ENCODE assay signal across 10 mouse cellular contexts in the genomic region with DNA sequence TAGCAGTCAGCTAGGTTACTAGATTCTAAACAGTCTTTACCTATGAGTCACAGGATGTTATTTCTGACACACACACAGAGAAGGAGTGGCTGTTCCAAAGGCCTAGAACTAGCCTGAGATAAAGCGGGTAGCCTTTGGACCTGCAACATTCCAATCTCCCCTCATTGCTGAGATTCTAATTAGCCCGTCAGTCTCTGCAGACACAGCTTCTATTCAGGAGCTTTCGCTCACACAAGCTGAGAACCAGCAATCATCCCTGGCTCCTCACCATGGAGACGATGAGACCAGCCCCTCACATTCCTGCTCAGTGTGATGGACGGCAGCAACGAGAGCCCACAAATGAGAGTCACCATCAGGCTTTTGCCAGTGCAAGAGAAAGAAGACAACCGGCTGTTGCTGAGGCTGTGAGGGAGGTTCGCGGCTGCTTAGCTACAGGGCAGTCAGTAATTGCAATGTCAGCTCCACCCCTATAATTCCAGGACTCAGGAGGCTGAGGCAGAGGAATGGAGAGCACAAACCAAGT. TPM values are rescaled to one million over a fixed set of nuclear protein-coding genes. Genes with fewer than 3 reads are reported as not detected.
DNase-seq lines count a peak whose midpoint lies in the region; ATAC-seq and TF ChIP-seq lines count a peak whose summit lies in the region.
"Had no signal": no experiment of that assay in that cellular context is flagged by ENCODE, and none has a peak within 500 bp of the region (broad histone marks: within the 10 kb centered on the region; RNA-seq: fewer than 3 reads in every experiment).

No protein-coding gene starts in this region.

- no peaks in the 10 kb centered on the region for H3K36me3 ChIP-seq in heart, embryonic 10.5 days
- H3K36me3 ChIP-seq in heart, adult 2 months (ENCODE audit: control insufficient read depth, insufficient read depth, low read length), result no peaks in the 10 kb centered on the region
- no peaks in the 10 kb centered on the region for H3K36me3 ChIP-seq in forebrain, embryonic 13.5 days (ENCODE audit: poor library complexity, severe bottlenecking)
- no peaks in the 10 kb centered on the region for H3K36me3 ChIP-seq in midbrain, embryonic 12.5 days
- no peaks in the 10 kb centered on the region for H3K36me3 ChIP-seq in thymus, adult 2 months (ENCODE audit: control insufficient read depth, insufficient read depth, low read length)

- WGBS in heart, embryonic 10.5 days, result 6% methylated on average over 9 of the region's 9 CpGs
- 33% methylated on average over 9 of the region's 9 CpGs for WGBS in heart, adult 2 months
- under 1% methylated on average over 9 of the region's 9 CpGs for WGBS in forebrain, embryonic 13.5 days
- WGBS in midbrain, embryonic 12.5 days, result 3% methylated on average over 9 of the region's 9 CpGs
- 72% methylated on average over 9 of the region's 9 CpGs for WGBS in thymus, adult 2 months

- TF ChIP-seq POLR2A in heart, adult 2 months (IDR thresholded peaks at IDR 0.05; ENCODE audit: insufficient read depth, low read depth, low read length), result no peak
- TF ChIP-seq POLR2A in thymus, adult 2 months (IDR thresholded peaks at IDR 0.05; ENCODE audit: control insufficient read depth, extremely low read depth, insufficient read depth, low read length, poor library complexity), result no peak

- H3K4me1 ChIP-seq in heart, embryonic 10.5 days, result peaks cover 17% of the 10 kb centered on the region
- H3K4me1 ChIP-seq in heart, adult 2 months (ENCODE audit: control insufficient read depth, insufficient read depth, low read length), result no peaks in the 10 kb centered on the region
- H3K4me1 ChIP-seq in forebrain, embryonic 13.5 days, result peaks cover 19% of the 10 kb centered on the region
- peaks cover 17% of the 10 kb centered on the region for H3K4me1 ChIP-seq in midbrain, embryonic 12.5 days
- H3K4me1 ChIP-seq in thymus, adult 2 months (replicated peaks; ENCODE audit: control insufficient read depth, insufficient read depth, low read length), result no peaks in the 10 kb centered on the region

- no peaks in the 10 kb centered on the region for H3K9me3 ChIP-seq in heart, embryonic 10.5 days
- no peaks in the 10 kb centered on the region for H3K9me3 ChIP-seq in forebrain, embryonic 13.5 days (replicated peaks)
- no peaks in the 10 kb centered on the region for H3K9me3 ChIP-seq in midbrain, embryonic 12.5 days

- H3K4me2 ChIP-seq in forebrain, embryonic 13.5 days, result peak overlapping the region; percentile 6; the same call in 1 of the 2 replicates
- peak overlapping the region; percentile 19 for H3K4me2 ChIP-seq in midbrain, embryonic 12.5 days (replicated peaks)

- H3K4me3 ChIP-seq in heart, embryonic 10.5 days, result no peak overlapping the region
- H3K4me3 ChIP-seq in heart, adult 2 months, result no peak overlapping the region
- no peak overlapping the region for H3K4me3 ChIP-seq in forebrain, embryonic 13.5 days
- H3K4me3 ChIP-seq in midbrain, embryonic 12.5 days, result no peak overlapping the region
- no peak overlapping the region for H3K4me3 ChIP-seq in thymus, adult 2 months (ENCODE audit: control insufficient read depth, insufficient read depth, low read length)
- H3K4me3 ChIP-seq: gastrocnemius, adult 2 months had no signal

- H3K27ac ChIP-seq in heart, embryonic 10.5 days, result no peak overlapping the region
- no peak overlapping the region for H3K27ac ChIP-seq in heart, adult 2 months
- peak overlapping the region; percentile 22 for H3K27ac ChIP-seq in forebrain, embryonic 13.5 days
- peak overlapping the region; percentile 46 for H3K27ac ChIP-seq in midbrain, embryonic 12.5 days (replicated peaks)
- no peak overlapping the region for H3K27ac ChIP-seq in thymus, adult 2 months (ENCODE audit: control insufficient read depth, insufficient read depth, low read length)
- H3K27ac ChIP-seq: gastrocnemius, adult 2 months had no signal

- no peak for TF ChIP-seq EP300 in heart, adult 2 months (IDR thresholded peaks at IDR 0.05; ENCODE audit: insufficient read depth, low read depth, low read length)

- peak; percentile 88 for ATAC-seq in forebrain, embryonic 13.5 days
- peak; percentile 83 for ATAC-seq in midbrain, embryonic 12.5 days (ENCODE audit: low FRiP score, low read depth)

- intact Hi-C loops in heart, adult 2 months (cut with DNase I), result no loop called here

- H3K79me2 ChIP-seq in heart, adult 2 months (replicated peaks; ENCODE audit: control insufficient read depth, insufficient read depth, low read length), result no peaks in the 10 kb centered on the region

- H3K9ac ChIP-seq in heart, adult 2 months (ENCODE audit: low read depth, low read length), result no peak overlapping the region
- H3K9ac ChIP-seq in forebrain, embryonic 13.5 days, result peak overlapping the region; percentile 9; the same call in 1 of the 2 replicates
- no peak overlapping the region for H3K9ac ChIP-seq in midbrain, embryonic 12.5 days (replicated peaks)

- DNase-seq in heart, embryonic 10.5 days (ENCODE audit: low spot score), result peak; percentile 88
- DNase-seq in heart, adult 2 months, result no peak
- peak; percentile 66 for DNase-seq in 3134 (ENCODE audit: extremely low read depth, insufficient read length, low spot score)
- no peak for DNase-seq in thymus, postnatal 4 days
- DNase-seq in thymus, postnatal 10 days (ENCODE audit: low spot score in 2 of 2), result no peak
- no peak for DNase-seq in thymus, adult 2 months
- DNase-seq: gastrocnemius, adult 2 months had no signal

- no peak for TF ChIP-seq CTCF in heart, adult 2 months (IDR thresholded peaks at IDR 0.05)
- no peak for TF ChIP-seq CTCF in thymus, adult 2 months (IDR thresholded peaks at IDR 0.05; ENCODE audit: borderline replicate concordance, control insufficient read depth, extremely low read depth, insufficient read depth, low read length, poor library complexity)

- H3K27me3 ChIP-seq in heart, embryonic 10.5 days (ENCODE audit: insufficient read depth, poor library complexity, severe bottlenecking), result no peaks in the 10 kb centered on the region
- no peaks in the 10 kb centered on the region for H3K27me3 ChIP-seq in heart, adult 2 months (ENCODE audit: control insufficient read depth, insufficient read depth, low read length)
- no peaks in the 10 kb centered on the region for H3K27me3 ChIP-seq in forebrain, embryonic 13.5 days
- peaks cover 5% of the 10 kb centered on the region; the same call in 1 of the 2 replicates for H3K27me3 ChIP-seq in midbrain, embryonic 12.5 days
- no peaks in the 10 kb centered on the region for H3K27me3 ChIP-seq in thymus, adult 2 months (ENCODE audit: control insufficient read depth, insufficient read depth, low read length)

RNA-seq across cellular contexts. Expression of a gene that starts 6.8 kb away (rescaled TPM):
- 11.2 and 13.6 TPM in 2 replicates for polyA plus RNA-seq in heart, embryonic 10.5 days (2016; fragmentation: Nextera tagmentation; extraction: Ambion mirVana)
- 100 to 1,000 TPM; 113 to 128 TPM for total RNA-seq in heart, adult 2 months (2021)
- polyA plus RNA-seq in heart, adult 2 months (2012; rRNA removed), result 13.3 and 22.7 TPM in 2 replicates
- polyA plus RNA-seq in forebrain, embryonic 13.5 days (2015; fragmentation: Nextera tagmentation; extraction: Ambion mirVana), result 9.0 and 11.4 TPM in 2 replicates
- 11.0 and 14.8 TPM in 2 replicates for polyA plus RNA-seq in midbrain, embryonic 12.5 days (2016; fragmentation: Nextera tagmentation; extraction: Ambion mirVana)
- polyA plus RNA-seq in thymus, adult 2 months (2012; rRNA removed), result 11.9 and 12.1 TPM in 2 replicates

RNA-seq across cellular contexts. Expression of a gene that starts 11.3 kb away (rescaled TPM):
- polyA plus RNA-seq in heart, embryonic 10.5 days (2016; fragmentation: Nextera tagmentation; extraction: Ambion mirVana), result not detected in 2 replicates
- not detected for total RNA-seq in heart, adult 2 months (2021)
- polyA plus RNA-seq in heart, adult 2 months (2012; rRNA removed), result 0.29 TPM in 1 of 2 replicates, not detected in the other
- polyA plus RNA-seq in forebrain, embryonic 13.5 days (2015; fragmentation: Nextera tagmentation; extraction: Ambion mirVana), result not detected in 2 replicates
- polyA plus RNA-seq in midbrain, embryonic 12.5 days (2016; fragmentation: Nextera tagmentation; extraction: Ambion mirVana), result not detected in 2 replicates
- polyA plus RNA-seq in thymus, adult 2 months (2012; rRNA removed), result not detected in 2 replicates
- total RNA-seq: gastrocnemius, adult 2 months had no signal
- polyA plus RNA-seq: limb, embryonic 11.5 days had no signal

Comparison
In these comparisons a context has a peak if more than half of its experiments do, and no peak if none do; other contexts are left out.
1. DNase-seq: peak in heart, embryonic 10.5 days (single experiment) and 3134 (single experiment); none in heart, adult 2 months (0 of 2), thymus, postnatal 4 days (single experiment), thymus, postnatal 10 days (0 of 2) and thymus, adult 2 months (single experiment).
2. H3K27ac ChIP-seq: peak in forebrain, embryonic 13.5 days (single experiment) and midbrain, embryonic 12.5 days (single experiment); none in heart, embryonic 10.5 days (single experiment), heart, adult 2 months (single experiment) and thymus, adult 2 months (single experiment).